Comparison of ENCODE assay signal across 9 mouse cellular contexts in the genomic region with DNA sequence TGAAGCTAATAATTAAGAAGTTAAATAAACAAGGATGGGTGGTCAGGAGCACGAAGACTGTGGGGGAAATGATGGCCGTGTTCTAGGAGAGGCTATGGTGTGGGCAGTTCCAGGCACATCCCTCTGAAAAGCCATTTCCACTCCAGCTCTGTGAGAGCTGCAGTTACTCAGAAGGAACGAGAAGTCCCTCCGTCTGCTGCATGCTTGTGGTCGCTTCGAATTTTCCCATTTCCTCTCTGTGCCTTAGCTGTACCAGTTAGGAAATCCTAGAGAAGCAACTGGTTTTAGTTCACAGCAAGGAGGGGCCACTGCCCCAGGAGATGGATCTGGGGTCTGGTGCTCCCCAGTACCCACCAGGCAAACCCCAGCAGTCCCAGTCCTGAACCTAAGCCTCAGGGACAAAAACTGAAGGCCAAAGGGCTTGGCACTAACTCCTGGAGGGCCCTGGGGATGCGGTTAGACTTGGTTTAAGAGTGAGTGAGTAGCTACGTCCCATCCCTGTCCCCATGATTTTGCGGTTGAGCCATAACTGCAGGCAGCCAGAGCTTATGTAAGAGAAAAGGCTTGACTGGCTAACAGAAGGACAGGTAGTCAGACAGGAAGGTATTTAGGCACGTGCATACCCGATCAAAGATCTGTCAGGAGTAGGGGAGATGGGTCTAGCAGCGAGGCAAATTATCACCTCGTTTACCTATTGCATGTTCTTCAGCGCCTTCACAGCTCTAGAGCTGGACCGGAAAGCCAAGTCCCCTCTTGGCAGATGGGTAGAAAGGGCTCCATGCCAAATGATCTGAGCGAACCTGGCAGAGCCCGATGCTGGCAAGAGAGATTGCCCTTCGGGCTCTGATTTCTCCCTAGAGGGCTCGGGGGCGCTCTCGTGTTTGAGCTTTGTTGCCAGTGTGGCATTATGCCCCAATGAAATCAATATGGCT. TPM values are rescaled to one million over a fixed set of nuclear protein-coding genes. Genes with fewer than 3 reads are reported as not detected.
DNase-seq lines count a peak whose midpoint lies in the region; ATAC-seq and TF ChIP-seq lines count a peak whose summit lies in the region.
"Had no signal": no experiment of that assay in that cellular context is flagged by ENCODE, and none has a peak within 500 bp of the region (broad histone marks: within the 10 kb centered on the region; RNA-seq: fewer than 3 reads in every experiment).

No protein-coding gene starts in this region.

- no peak for ATAC-seq in lung, embryonic 16.5 days (ENCODE audit: low read depth)

- TF ChIP-seq POLR2A in heart, adult 2 months (IDR thresholded peaks at IDR 0.05; ENCODE audit: insufficient read depth, low read depth, low read length), result no peak

- no peak overlapping the region for H3K4me3 ChIP-seq in heart, adult 2 months
- no peak overlapping the region for H3K4me3 ChIP-seq in lung, embryonic 16.5 days (ENCODE audit: low read length)
- H3K4me3 ChIP-seq: erythroblast, embryonic 14.5 days had no signal

- no peaks in the 10 kb centered on the region for H3K9me3 ChIP-seq in lung, embryonic 16.5 days (ENCODE audit: control insufficient read depth, low read length)

- no peak overlapping the region for H3K9ac ChIP-seq in heart, adult 2 months (ENCODE audit: low read depth, low read length)
- no peak overlapping the region for H3K9ac ChIP-seq in lung, embryonic 16.5 days (ENCODE audit: low read length)

- H3K36me3 ChIP-seq in heart, adult 2 months (ENCODE audit: control insufficient read depth, insufficient read depth, low read length), result no peaks in the 10 kb centered on the region
- no peaks in the 10 kb centered on the region for H3K36me3 ChIP-seq in lung, embryonic 16.5 days (ENCODE audit: control insufficient read depth, insufficient read depth, low read length)

- no peak for TF ChIP-seq CTCF in heart, adult 2 months (IDR thresholded peaks at IDR 0.05)

- intact Hi-C loops in heart, adult 2 months (cut with DNase I), result loop anchor here (5.0 kb wide), 1 partner anchor 83 kb away; no protein-coding TSS in a partner anchor
- intact Hi-C loops in heart, postnatal 25 days (cut with DNase I), result no loop called here
- intact Hi-C loops in left cerebral cortex, postnatal 14 days (cut with DNase I), result loop anchor here (5.0 to 10.0 kb wide), 3 partner anchors 78 to 230 kb away; no protein-coding TSS in a partner anchor

- no peak for TF ChIP-seq EP300 in heart, adult 2 months (IDR thresholded peaks at IDR 0.05; ENCODE audit: insufficient read depth, low read depth, low read length)

- no peaks in the 10 kb centered on the region for H3K27me3 ChIP-seq in heart, adult 2 months (ENCODE audit: control insufficient read depth, insufficient read depth, low read length)
- 0 out of 2 replicates have a peak, but pooled peaks cover 2% of the 10 kb centered on the region for H3K27me3 ChIP-seq in lung, embryonic 16.5 days (ENCODE audit: control insufficient read depth, insufficient read depth, low read depth, low read length)

- 62% methylated on average over 21 of the region's 21 CpGs for WGBS in heart, adult 2 months
- 64% methylated on average over 21 of the region's 21 CpGs for WGBS in lung, embryonic 16.5 days

- no peaks in the 10 kb centered on the region for H3K4me1 ChIP-seq in heart, adult 2 months (ENCODE audit: control insufficient read depth, insufficient read depth, low read length)
- H3K4me1 ChIP-seq in lung, embryonic 16.5 days (replicated peaks; ENCODE audit: control insufficient read depth, insufficient read depth, low read length), result no peaks in the 10 kb centered on the region

- H3K4me2 ChIP-seq in lung, embryonic 16.5 days (ENCODE audit: low read depth, low read length), result 0 out of 2 replicates have a peak overlapping the region, but pooled peaks have one; percentile 21

- DNase-seq in heart, adult 2 months, result peak; percentile 34 to 53
- no peak for DNase-seq in heart, postnatal 25 days (ENCODE audit: low spot score)
- no peak for DNase-seq in lung, postnatal 36 days
- DNase-seq in cerebellum, adult 8-10 months, result peak; percentile 86
- peak; percentile 56 for DNase-seq in heart, postnatal 4 days
- DNase-seq in left cerebral cortex, postnatal 14 days (ENCODE audit: low spot score in 2 of 2), result no peak
- no peak for DNase-seq in kidney, postnatal 10 days

- no peaks in the 10 kb centered on the region for H3K79me2 ChIP-seq in heart, adult 2 months (replicated peaks; ENCODE audit: control insufficient read depth, insufficient read depth, low read length)

- H3K27ac ChIP-seq in heart, adult 2 months, result no peak overlapping the region
- H3K27ac ChIP-seq in lung, embryonic 16.5 days (ENCODE audit: low read length), result no peak overlapping the region

RNA-seq across cellular contexts. Expression of gene 4932438H23Rik, which starts 10.3 kb away (rescaled TPM):
- total RNA-seq in heart, adult 2 months (2021), result under 1 TPM in 1 of 2 experiments, not detected in 1; 0.14 TPM
- polyA plus RNA-seq in heart, adult 2 months (2012; rRNA removed), result 0.06 and 0.12 TPM in 2 replicates
- total RNA-seq in heart, postnatal 25 days (2021), result not detected
- 0.13 and 0.19 TPM in 2 replicates for polyA plus RNA-seq in lung, embryonic 16.5 days (2015; fragmentation: Nextera tagmentation; extraction: Ambion mirVana)
- total RNA-seq in heart, postnatal 4 days (2021), result under 1 TPM in 1 of 2 experiments, not detected in 1; 0.23 TPM
- 1 to 10 TPM in 1 of 2 experiments, under 1 TPM in 1; 0.70 to 1.1 TPM for total RNA-seq in left cerebral cortex, postnatal 14 days (2021)
- polyA plus RNA-seq: erythroblast, embryonic 14.5 days had no signal

RNA-seq across cellular contexts. Expression of gene Paxbp1, which starts 40.2 kb away (rescaled TPM):
- 10 to 100 TPM; 11.6 to 12.0 TPM for total RNA-seq in heart, adult 2 months (2021)
- 10.2 and 27.2 TPM in 2 replicates for polyA plus RNA-seq in heart, adult 2 months (2012; rRNA removed)
- 10 to 100 TPM; 15.7 to 16.0 TPM for total RNA-seq in heart, postnatal 25 days (2021)
- polyA plus RNA-seq in lung, embryonic 16.5 days (2015; fragmentation: Nextera tagmentation; extraction: Ambion mirVana), result 43.1 and 45.8 TPM in 2 replicates
- total RNA-seq in heart, postnatal 4 days (2021), result 10 to 100 TPM; 31.9 to 36.7 TPM
- total RNA-seq in left cerebral cortex, postnatal 14 days (2021), result 10 to 100 TPM; 49.6 to 54.3 TPM

Comparison
In these comparisons a context has a peak if more than half of its experiments do, and no peak if none do; other contexts are left out.
1. DNase-seq: peak in heart, adult 2 months (2 of 2), cerebellum, adult 8-10 months (single experiment) and heart, postnatal 4 days (single experiment); none in heart, postnatal 25 days (single experiment), lung, postnatal 36 days (single experiment), left cerebral cortex, postnatal 14 days (0 of 2) and kidney, postnatal 10 days (single experiment).